8 mouse cellular contexts compared by ENCODE assay signal in the genomic region with DNA sequence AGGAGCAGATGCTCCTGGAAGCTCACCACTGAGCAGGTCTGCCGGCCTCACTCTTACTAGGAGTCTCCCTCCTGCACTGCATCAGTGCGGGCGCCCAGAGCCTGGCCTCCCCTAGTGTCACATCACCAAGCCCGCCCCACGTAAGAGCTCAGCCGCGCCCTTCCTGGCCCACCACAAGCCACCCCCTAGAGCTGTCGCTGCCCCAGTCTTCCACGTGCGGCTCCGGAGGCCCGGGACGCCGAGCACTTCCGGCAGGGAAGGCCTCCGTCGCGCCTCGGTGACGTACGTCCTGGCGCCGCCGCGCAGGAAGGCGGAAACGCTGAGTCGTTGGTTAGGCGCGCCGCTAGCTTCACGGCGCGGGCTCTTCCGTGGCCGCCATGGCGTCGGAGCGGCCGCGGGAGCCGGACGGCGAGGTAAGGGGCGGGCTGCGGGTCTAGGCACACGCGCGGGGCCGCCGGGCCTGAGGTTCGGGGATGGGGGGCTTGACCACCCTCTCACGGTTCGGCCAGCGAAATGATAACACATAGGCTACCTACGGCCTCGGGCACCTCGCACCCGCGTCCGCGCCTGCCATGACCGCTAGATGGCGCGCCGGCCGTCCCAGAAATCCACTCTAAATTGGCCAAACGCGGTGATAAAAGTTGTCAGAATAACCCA. TPM values are rescaled to one million over a fixed set of nuclear protein-coding genes. Genes with fewer than 3 reads are reported as not detected.
DNase-seq lines count a peak whose midpoint lies in the region; ATAC-seq and TF ChIP-seq lines count a peak whose summit lies in the region.

Gene Secisbp2 (plus strand): TSS at position 290 of the 657 bp plus-strand sequence.

- peak within 1 kb of the TSS; percentile 65 for H3K9ac ChIP-seq in ES-Bruce4 (ENCODE audit: low read depth, poor library complexity, severe bottlenecking)
- H3K9ac ChIP-seq in forebrain, embryonic 14.5 days (ENCODE audit: low read length) = peak within 1 kb of the TSS; percentile 74
- H3K9ac ChIP-seq in neural tube, embryonic 15.5 days (replicated peaks) = peak within 1 kb of the TSS; percentile 84

- H3K36me3 ChIP-seq in ES-Bruce4 (ENCODE audit: control insufficient read depth, insufficient read depth, low read length, poor library complexity, severe bottlenecking) = peaks cover 51% of the 10 kb centered on the region
- peaks cover 35% of the 10 kb centered on the region for H3K36me3 ChIP-seq in forebrain, embryonic 14.5 days (ENCODE audit: control insufficient read depth, insufficient read depth, low read length)
- H3K36me3 ChIP-seq in neural tube, embryonic 15.5 days = peaks cover 22% of the 10 kb centered on the region

- TF ChIP-seq POLR2A in ES-Bruce4 (IDR thresholded peaks at IDR 0.05; ENCODE audit: insufficient read depth, low read length) = no peak

- no peak for TF ChIP-seq EP300 in ES-Bruce4 (IDR thresholded peaks at IDR 0.05; ENCODE audit: insufficient read depth, low read depth, low read length)

- TF ChIP-seq CTCF in ES-Bruce4 (IDR thresholded peaks at IDR 0.05; ENCODE audit: low read depth, low read length) = peak; percentile 83

- peak within 1 kb of the TSS; percentile 17; the same call in 1 of the 2 replicates for H3K27ac ChIP-seq in ES-Bruce4 (ENCODE audit: insufficient read depth, low read length)
- H3K27ac ChIP-seq in forebrain, embryonic 14.5 days (ENCODE audit: low read depth, low read length) = peak within 1 kb of the TSS; percentile 89
- peak within 1 kb of the TSS; percentile 94 for H3K27ac ChIP-seq in neural tube, embryonic 15.5 days (replicated peaks)

- H3K27me3 ChIP-seq in ES-Bruce4 (ENCODE audit: control insufficient read depth, insufficient read depth, low read length, poor library complexity, severe bottlenecking) = no peaks in the 10 kb centered on the region
- no peaks in the 10 kb centered on the region for H3K27me3 ChIP-seq in forebrain, embryonic 14.5 days (replicated peaks; ENCODE audit: control insufficient read depth, insufficient read depth, low read length)
- no peaks in the 10 kb centered on the region for H3K27me3 ChIP-seq in neural tube, embryonic 15.5 days (replicated peaks)

- WGBS in forebrain, embryonic 14.5 days = under 1% methylated on average over 69 of the region's 69 CpGs
- under 1% methylated on average over 67 of the region's 69 CpGs for WGBS in neural tube, embryonic 15.5 days

- peak; percentile 97 for DNase-seq in forebrain, embryonic 14.5 days (ENCODE audit: low spot score)
- peak; percentile 95 to 99 for DNase-seq in heart, postnatal 14 days
- peak; percentile 93 for DNase-seq in layer of hippocampus, adult 11-12 months (ENCODE audit: low spot score)
- peak; percentile 92 to 93 for DNase-seq in lung, adult 18-20 months
- DNase-seq in testis, postnatal 14 days (ENCODE audit: low spot score) = peak; percentile 94

- ATAC-seq in cerebellum, adult (ENCODE audit: insufficient number of reproducible peaks, low FRiP score, low TSS enrichment) = peak; percentile 93
- ATAC-seq in forebrain, embryonic 14.5 days = peak; percentile 98
- ATAC-seq in neural tube, embryonic 15.5 days (ENCODE audit: low FRiP score) = peak; percentile 96

- intact Hi-C loops in heart, postnatal 14 days (cut with DNase I) = no loop called here

- peak within 1 kb of the TSS; percentile 79 for H3K4me2 ChIP-seq in forebrain, embryonic 14.5 days (ENCODE audit: low read length)
- H3K4me2 ChIP-seq in neural tube, embryonic 15.5 days = peak within 1 kb of the TSS; percentile 91

- H3K9me3 ChIP-seq in ES-Bruce4 (replicated peaks; ENCODE audit: control insufficient read depth, insufficient read depth, low read length, poor library complexity, severe bottlenecking) = no peaks in the 10 kb centered on the region
- H3K9me3 ChIP-seq in forebrain, embryonic 14.5 days (replicated peaks; ENCODE audit: control insufficient read depth, low read length) = no peaks in the 10 kb centered on the region
- no peaks in the 10 kb centered on the region for H3K9me3 ChIP-seq in neural tube, embryonic 15.5 days (replicated peaks)

- H3K4me1 ChIP-seq in ES-Bruce4 (ENCODE audit: control insufficient read depth, insufficient read depth, low read length) = no peaks in the 10 kb centered on the region
- peaks cover 21% of the 10 kb centered on the region for H3K4me1 ChIP-seq in forebrain, embryonic 14.5 days (ENCODE audit: control insufficient read depth, insufficient read depth, low read length)
- peaks cover 23% of the 10 kb centered on the region for H3K4me1 ChIP-seq in neural tube, embryonic 15.5 days

- peak within 1 kb of the TSS; percentile 67 for H3K4me3 ChIP-seq in ES-Bruce4 (ENCODE audit: low read depth, low read length)
- H3K4me3 ChIP-seq in forebrain, embryonic 14.5 days (ENCODE audit: low read depth, low read length) = peak within 1 kb of the TSS; percentile 66
- H3K4me3 ChIP-seq in neural tube, embryonic 15.5 days (replicated peaks) = peak within 1 kb of the TSS; percentile 81

RNA-seq across cellular contexts. Expression of gene Secisbp2, which starts in this region (rescaled TPM):
- polyA plus RNA-seq in ES-Bruce4 (2011; ENCODE audit: insufficient read depth, insufficient read length, low read depth, missing spikeins) = 21.1 and 25.5 TPM in 2 replicates
- 28.5 and 29.5 TPM in 2 replicates for polyA plus RNA-seq in forebrain, embryonic 14.5 days (2014; fragmentation: Nextera tagmentation; extraction: Ambion mirVana)
- 10 to 100 TPM; 18.3 to 20.6 TPM for total RNA-seq in heart, postnatal 14 days (2021)
- polyA plus RNA-seq in neural tube, embryonic 15.5 days (2015; fragmentation: Nextera tagmentation; extraction: Ambion mirVana) = 26.7 and 28.0 TPM in 2 replicates

Comparison
In these comparisons a context has a peak if more than half of its experiments do, and no peak if none do; other contexts are left out.
1. Peak in every context shown above with its lines: DNase-seq, ATAC-seq, H3K4me3 ChIP-seq and H3K27ac ChIP-seq.
2. H3K27ac ChIP-seq: peak in every context shown above with its lines; median percentile 94 in neural tube, embryonic 15.5 days; 89 in forebrain, embryonic 14.5 days; 17 in ES-Bruce4.